Mouse (Mus musculus): ENCODE measurements around the gene Naga.
A peak's percentile ranks its signal among the peaks of the same experiment; 100 is the strongest.

Naga gene

GRCm38 (mm10) chr15:82358431-82359260, 19.9 kb upstream of the Naga start:
- no peak for DNase-seq (ENCODE audit: extremely low spot score, low read depth, low spot score)

GRCm38 (mm10) chr15:82354126-82354945, 15.6 kb upstream of the Naga start, which contains the start of gene Ndufa6:
Gene Ndufa6 (minus strand): TSS chr15:82354322.
- DNase-seq (ENCODE audit: extremely low spot score, low read depth, low spot score) = peak; percentile 95

- no peak for DNase-seq (ENCODE audit: extremely low spot score, low read depth, low spot score)
Observed at GRCm38 (mm10) chr15:82353745-82354113, 15.0 kb upstream of the Naga start.

GRCm38 (mm10) chr15:82353078-82353744, 14.5 kb upstream of the Naga start:
- DNase-seq (ENCODE audit: extremely low spot score, low read depth, low spot score) = no peak

GRCm38 (mm10) chr15:82351480-82351879, 12.8 kb upstream of the Naga start:
- DNase-seq (ENCODE audit: extremely low spot score, low read depth, low spot score) = no peak

GRCm38 (mm10) chr15:82350349-82350748, 11.6 kb upstream of the Naga start:
- no peak for DNase-seq (ENCODE audit: extremely low spot score, low read depth, low spot score)

GRCm38 (mm10) chr15:82348999-82349341, 10.2 kb upstream of the Naga start:
- DNase-seq (ENCODE audit: extremely low spot score, low read depth, low spot score) = no peak

GRCm38 (mm10) chr15:82348258-82348998, 9.7 kb upstream of the Naga start:
- DNase-seq (ENCODE audit: extremely low spot score, low read depth, low spot score) = no peak

GRCm38 (mm10) chr15:82347852-82348251, 9.1 kb upstream of the Naga start:
- DNase-seq (ENCODE audit: extremely low spot score, low read depth, low spot score) = no peak

GRCm38 (mm10) chr15:82347303-82347676, 8.6 kb upstream of the Naga start:
- DNase-seq (ENCODE audit: extremely low spot score, low read depth, low spot score) = no peak

GRCm38 (mm10) chr15:82346580-82347302, 8.0 kb upstream of the Naga start:
- no peak for DNase-seq (ENCODE audit: extremely low spot score, low read depth, low spot score)

- peak; percentile 99 for DNase-seq (ENCODE audit: extremely low spot score, low read depth, low spot score)
Observed at GRCm38 (mm10) chr15:82345820-82346470, 7.2 kb upstream of the Naga start.

- no peak for DNase-seq (ENCODE audit: extremely low spot score, low read depth, low spot score)
Observed at GRCm38 (mm10) chr15:82344971-82345370, 6.2 kb upstream of the Naga start.

- DNase-seq (ENCODE audit: extremely low spot score, low read depth, low spot score) = no peak
Observed at GRCm38 (mm10) chr15:82343368-82344287, 4.9 kb upstream of the Naga start.

GRCm38 (mm10) chr15:82342543-82342935, 3.8 kb upstream of the Naga start:
- DNase-seq (ENCODE audit: extremely low spot score, low read depth, low spot score) = no peak

- DNase-seq (ENCODE audit: extremely low spot score, low read depth, low spot score) = no peak
Observed at GRCm38 (mm10) chr15:82341675-82342542, 3.2 kb upstream of the Naga start.

GRCm38 (mm10) chr15:82341036-82341501, 2.3 kb upstream of the Naga start:
- DNase-seq (ENCODE audit: extremely low spot score, low read depth, low spot score) = no peak
